Mouse (Mus musculus): Measurements from ENCODE around the gene Mid1. TPM values are rescaled to one million over a fixed set of nuclear protein-coding genes. Genes with fewer than 3 reads are reported as not detected.

Mid1 gene
- 8.1 TPM for polyA plus RNA-seq (2015; fragmentation: Illumina TruSeq; extraction: RNeasy Lipid Tissue Mini Kit (QIAGEN cat#74804); ENCODE audit: insufficient read depth, low read depth, low replicate concordance)

DNA sequence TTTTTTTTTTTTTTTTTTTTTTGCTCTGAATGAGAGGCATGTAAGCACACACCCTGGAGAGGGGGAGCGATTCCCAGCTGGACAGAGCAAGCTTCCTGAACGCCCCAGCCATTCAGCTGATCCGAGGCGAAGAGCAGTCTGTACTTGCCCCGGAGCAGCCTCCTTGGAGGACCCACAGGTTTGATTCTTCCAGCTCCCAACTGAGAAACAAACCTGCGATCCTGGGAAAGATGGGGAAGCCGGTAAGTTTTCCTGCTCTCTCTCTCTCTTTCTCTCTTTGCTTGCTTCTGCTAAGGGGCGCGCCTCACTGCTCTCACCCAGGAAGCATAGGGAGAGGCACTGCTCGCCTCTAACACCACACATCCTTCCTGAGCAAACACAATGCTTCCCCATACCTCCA lies at the start of gene Mid1:
Mid1 (plus strand) TSS at position 69 of the 400 bp plus-strand sequence.

DNA sequence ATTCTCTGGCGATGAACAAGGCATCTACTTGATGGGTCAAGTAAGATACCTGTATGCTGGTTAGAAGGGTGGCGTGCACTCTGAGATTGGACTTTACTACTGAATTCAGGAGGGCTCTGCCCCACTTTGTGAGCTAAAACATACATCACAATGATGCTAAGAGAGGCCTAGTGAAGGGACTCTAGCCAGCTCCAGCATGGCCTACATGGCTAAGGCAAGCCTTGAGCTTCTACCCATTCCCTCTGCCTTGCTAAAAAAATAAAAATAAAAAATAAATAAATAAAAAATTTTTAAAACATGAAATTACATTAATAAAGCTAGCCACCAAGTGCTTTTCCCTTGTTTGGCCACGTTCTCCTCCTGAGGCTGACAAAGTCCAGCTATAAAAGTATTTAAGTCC lies 94.5 kb downstream of the Mid1 start, which contains the start of gene 4933400A11Rik:
4933400A11Rik (minus strand) TSS at position 101 of the 400 bp plus-strand sequence.

DNA sequence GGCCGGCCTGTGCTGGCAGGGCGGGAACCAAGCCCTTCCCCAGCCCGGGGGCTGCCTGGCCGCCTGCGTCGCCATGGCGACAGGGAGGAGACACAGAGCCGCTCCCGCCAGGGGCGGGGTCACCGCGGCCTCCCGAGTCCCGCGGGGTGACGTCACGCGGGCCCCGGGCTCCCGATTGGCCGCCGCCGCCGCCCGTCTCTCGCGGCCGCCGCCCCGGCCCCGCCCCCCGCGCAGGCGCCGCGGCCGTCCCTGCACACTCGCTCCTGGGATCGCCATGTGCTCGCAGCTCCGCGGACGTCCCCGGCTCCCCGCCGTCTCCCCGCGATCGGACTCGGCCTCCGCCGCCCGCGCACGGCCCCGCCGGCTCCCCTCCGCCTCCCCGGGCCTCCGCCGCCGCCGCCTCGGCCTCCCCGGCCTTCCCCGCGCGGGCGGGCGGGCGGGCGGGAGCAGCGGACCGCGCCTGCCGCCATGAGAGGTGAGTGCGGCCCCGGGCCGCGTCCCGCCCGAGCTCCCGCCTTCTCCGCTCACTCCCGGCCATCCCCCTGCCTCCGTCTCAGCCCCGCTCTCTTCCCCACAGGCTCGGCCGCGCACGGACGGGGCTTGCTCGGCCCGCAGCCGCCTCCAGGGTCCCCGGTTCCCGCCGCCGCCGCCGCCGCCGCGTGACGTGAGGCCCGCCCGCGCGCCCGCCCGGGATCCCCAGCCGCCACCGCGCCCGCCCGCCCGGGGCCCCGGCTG lies 324.2 kb downstream of the Mid1 start, which contains the start of gene Gm21887:
Gm21887 (plus strand) TSS at position 644 of the 735 bp plus-strand sequence.

Other genes starting within 250 kb of the Mid1 start
- gene 4933400A11Rik, start 94.4 kb downstream of the Mid1 start, polyA plus RNA-seq (2015; fragmentation: Illumina TruSeq; extraction: RNeasy Lipid Tissue Mini Kit (QIAGEN cat#74804); ENCODE audit: insufficient read depth, low read depth, low replicate concordance), result not detected